Mouse (Mus musculus): Measurements from ENCODE around the gene Arfgef2.

Arfgef2 gene

DNA sequence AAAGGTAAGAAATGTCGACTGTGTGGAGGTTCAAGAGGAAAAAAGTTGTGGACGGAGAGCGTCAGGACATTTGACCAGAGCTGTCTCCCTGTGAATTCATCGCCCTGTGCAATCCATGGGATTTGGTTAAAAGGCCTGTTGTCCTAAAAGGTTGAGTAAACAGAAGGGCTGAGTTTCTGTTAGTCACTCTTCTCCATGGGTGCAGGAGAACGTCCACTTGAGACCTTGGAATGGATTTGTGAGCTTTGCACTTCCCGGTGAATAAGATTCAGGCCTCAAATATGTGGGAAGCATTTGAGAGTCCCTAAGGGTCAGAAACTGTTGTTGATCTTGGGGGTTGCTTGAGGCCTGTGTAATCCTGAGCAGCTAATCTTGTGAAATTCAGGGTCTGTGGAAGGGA is 1.4 kb downstream of the Arfgef2 start:
- DNase-seq (ENCODE audit: low read depth) = no peak

DNA sequence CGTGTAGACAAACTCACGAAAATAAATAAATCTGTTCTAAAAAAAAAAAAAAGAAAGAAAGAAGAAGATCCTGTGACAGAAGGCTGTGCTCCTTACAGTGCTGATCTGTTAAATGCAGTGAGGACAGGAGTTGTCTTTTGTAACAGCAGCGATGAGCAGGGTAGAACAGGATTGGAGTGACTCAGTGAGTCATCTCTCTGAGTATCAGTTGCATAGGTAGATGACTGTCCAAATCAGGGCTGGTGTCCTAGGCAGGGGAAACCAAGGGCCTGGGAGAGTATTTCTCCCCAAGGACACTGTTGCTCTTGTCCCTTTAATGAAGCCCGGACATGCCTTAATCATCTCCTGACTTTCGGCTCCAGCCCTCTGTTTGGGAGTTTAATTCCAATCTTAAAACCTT is 4.1 kb downstream of the Arfgef2 start:
- DNase-seq (ENCODE audit: low read depth) = no peak

DNA sequence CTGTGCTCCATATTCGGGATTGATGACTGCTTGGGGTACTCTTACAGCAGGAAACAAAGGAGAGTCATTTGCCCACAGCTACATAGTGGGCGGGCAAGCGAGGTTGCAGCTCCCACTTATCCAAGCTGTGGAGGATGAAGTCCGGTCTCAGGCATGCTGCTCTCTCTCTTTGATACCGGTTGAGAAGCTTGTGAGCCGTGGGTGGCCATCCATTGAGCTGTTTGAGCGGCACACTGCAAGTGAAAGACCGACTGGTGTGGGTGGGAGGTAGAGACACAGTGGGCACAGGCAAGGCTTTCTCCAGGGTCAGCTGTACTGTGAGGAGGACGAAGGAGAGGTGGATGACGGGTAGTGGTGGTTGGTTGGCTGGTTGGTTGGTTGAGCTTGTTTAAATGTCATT is 5.4 kb downstream of the Arfgef2 start:
- DNase-seq (ENCODE audit: low read depth) = no peak

DNA sequence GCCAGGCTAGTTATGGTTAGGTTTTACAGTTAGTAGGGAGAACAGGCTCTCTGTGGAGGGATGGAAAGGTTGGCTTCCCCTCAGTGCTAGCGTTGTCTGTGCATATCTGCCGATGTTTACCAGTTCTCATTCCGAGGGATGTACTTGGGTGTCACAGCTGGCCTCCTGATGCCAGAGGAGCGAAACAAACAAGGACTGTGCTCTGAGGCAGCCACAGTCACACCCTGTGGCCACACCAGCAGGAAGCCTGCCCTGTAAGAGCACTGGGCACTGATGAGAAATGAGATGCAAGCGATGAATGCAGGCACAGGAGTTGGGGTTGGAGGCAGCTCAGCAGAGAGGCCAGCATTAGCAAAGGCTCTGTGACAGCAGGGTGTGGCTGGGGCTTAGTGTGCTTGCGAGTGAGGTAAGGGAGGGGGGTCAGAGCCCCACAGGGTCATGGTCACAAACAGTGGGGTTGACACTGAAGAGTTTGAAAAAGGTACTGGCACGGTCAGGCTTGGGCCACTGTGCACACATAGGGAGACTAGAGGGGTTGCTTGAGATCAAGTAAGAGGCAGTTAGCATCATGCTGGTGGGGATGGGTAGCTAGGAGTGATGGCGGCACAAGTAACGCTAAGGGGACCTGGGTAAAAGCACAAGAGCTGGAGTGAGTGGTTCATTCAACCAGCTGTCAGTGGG is 13.2 kb downstream of the Arfgef2 start:
- DNase-seq (ENCODE audit: low read depth) = no peak

DNA sequence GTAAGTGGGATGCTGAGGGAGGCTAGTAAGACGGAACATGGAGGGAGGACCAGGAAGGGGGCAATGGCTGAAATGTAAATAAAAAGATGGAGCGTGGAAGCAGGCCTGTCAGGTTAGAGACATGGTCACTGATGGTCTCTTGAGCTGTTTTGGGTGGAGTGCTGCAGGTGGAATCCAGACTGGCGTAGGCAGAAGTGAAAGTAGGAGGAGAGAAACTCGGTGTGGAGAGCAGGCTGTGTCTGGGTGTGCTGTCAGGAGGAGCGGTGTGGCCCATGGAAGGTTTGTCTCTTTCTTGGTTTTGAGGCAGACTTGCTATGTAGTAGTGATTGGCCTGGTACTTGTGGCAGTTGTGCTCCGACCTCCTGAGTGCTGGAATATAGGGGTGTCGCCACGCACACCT is 14.5 kb downstream of the Arfgef2 start:
- DNase-seq (ENCODE audit: low read depth) = no peak

DNA sequence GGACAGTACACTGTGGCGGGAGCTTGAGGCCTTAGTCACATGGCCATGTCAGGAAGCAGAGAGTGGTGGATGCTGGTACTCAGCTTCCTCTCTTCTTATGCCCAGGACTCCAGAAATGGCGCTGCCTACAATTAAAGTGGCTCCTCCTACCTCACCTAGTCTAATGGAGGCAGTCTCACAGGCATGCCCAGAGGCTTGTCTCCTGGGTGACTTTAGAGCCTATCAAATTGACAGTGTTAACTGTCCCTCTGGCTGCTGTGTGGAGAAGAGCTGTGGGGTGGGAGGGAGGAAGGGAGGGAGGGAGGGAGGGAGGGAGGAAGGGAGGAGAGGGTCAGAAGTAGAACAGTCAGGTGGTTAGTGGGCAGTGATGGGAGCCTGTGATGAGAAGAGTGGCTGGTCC is 15.5 kb downstream of the Arfgef2 start:
- DNase-seq (ENCODE audit: low read depth) = peak; percentile 40

DNA sequence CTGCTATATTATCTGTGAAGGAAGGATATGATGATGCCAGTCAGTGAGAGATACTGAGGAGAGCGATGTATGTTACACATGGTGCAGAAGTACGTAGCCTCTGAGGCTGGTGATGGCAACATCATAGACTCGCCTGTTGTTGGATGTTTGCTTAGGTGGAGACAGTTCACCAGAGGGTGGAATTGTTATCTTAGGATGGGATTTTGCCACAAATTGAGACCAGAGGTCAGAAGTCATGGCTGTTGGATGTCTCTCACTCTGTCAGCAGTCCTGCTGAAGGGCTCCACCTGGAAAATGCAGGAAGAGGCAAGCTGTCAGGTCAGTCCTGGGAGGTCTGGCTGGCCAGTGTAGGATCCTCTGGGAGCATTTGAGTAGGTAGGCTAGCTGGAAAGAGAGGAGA is 16.0 kb downstream of the Arfgef2 start:
- no peak for DNase-seq (ENCODE audit: low read depth)

DNA sequence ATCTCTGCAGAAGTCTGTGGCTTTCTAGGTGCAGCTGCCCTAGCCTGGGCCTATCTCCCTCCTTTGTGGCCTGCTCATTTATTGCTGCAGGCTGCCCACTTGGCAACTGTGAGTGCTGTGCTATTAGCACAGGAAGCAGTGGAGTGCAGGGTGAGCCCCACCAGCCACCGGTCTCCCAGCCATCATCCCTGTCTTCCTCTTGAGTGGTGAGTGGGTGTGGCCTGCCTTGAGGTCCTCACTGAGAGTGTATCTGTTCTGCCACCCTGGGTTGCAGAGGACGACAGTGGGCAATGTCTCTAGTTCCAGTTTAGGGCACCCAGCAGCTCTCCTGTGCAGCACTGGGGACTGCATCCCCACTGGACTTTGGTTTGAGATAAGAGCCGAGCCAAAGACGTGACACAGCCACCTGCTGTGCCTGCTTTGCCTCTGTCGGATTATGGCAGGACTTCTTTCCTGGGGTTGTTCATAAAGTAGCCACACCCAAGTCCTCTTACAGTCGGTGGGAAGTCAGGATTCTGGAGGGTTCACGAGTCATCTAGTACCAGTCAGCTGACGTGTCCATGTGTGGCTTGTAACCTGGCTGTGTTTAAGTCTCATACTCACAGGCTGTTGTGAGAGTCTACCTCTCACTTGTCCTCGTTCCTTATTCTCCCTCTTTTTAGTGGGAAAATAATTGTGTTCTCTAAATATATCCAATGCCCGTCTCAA is 16.9 kb downstream of the Arfgef2 start:
- DNase-seq (ENCODE audit: low read depth) = peak; percentile 42

DNA sequence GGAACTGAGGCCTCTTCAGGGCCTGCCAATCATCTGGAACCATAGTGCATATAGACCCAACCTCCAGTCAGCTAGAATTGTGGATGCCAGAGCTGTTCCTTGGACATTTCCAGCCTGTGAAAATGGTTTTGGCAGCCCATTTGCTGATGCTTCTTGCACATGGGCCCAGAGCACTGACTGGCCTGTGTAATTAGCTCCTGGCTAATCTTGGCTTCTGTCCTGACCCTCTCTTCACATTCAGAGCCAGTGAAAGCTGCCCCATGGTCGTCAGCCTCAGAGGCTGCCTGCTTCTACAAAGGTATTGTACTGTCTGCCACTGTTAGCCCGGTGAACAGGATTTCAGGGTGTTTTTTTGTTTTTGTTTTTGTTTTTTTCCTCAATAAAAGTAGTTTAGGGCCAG is 17.5 kb downstream of the Arfgef2 start:
- DNase-seq (ENCODE audit: low read depth) = no peak

DNA sequence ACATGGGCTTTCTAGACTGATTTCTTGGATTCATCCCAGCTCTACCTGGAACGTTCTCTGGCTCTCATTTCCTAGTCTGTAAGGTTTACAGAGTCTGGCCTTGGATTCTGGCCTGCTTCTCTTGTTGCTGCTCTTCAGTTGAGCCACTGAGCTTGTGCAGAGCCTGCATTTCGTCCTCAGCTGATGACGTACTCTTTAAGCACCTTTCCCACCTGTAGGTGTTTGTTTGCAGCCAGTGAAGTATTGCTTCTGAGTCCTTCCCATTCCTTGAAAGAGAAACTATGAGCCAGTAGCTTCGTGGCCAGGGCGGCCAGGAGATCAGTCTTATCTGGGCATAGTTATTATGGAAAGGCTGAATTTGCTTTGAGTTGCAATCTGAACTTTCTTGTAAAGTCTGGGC is 19.0 kb downstream of the Arfgef2 start:
- DNase-seq (ENCODE audit: low read depth) = no peak

DNA sequence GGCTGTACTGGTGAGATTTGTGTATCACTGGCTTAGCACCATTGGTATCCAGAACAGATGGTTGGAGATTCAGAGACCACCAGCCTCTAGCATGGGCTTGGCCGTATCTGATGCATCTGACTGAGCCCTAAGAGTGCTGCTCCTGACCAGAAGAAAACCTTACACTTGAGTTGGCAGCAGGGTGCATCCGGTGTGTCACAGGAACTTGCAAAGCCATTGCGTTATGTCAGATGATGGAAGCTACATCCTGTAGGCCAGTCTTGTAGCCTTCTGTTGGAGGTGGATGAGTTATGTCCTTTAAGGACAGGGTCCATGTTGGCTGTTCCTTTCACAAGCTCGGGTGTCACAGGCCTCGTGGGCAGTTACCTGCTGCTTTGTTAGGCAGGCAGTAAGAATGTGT is 19.6 kb downstream of the Arfgef2 start:
- DNase-seq (ENCODE audit: low read depth) = peak; percentile 56

DNA sequence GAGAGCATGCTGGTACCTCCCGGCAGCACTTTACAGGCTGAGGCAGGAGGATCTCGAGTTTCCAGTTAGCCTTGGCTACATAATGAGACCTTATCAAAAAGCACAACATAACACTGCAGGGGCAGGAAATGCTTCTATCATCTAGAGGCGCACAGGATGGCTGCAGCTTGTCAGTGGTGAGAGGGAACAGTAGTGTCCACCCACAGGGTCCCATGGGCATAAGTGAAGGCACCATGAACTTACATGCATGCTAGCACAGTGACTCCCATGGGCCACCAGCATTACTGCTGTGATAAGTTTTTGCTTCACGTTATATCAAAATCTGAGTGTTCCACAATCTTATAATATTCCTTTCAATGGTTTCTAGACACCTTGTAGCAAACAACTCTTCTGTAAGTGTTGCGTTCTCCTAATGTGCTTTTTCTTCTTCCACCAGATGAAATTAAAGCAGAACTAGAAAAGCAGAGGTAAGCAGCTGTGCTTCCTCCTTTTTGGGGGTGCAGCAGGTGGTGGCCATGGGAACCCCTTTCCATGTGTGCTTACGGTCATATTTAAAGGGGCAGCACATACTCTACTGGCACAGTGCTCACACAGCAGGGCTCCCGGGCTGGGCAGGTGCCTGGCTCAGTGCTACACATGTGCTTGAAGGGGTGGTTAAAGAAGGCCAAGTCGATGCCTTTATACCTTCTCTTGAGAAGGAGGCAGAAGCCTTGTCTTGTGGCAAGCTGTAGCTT is 21.3 kb downstream of the Arfgef2 start:
- DNase-seq (ENCODE audit: low read depth) = no peak

DNA sequence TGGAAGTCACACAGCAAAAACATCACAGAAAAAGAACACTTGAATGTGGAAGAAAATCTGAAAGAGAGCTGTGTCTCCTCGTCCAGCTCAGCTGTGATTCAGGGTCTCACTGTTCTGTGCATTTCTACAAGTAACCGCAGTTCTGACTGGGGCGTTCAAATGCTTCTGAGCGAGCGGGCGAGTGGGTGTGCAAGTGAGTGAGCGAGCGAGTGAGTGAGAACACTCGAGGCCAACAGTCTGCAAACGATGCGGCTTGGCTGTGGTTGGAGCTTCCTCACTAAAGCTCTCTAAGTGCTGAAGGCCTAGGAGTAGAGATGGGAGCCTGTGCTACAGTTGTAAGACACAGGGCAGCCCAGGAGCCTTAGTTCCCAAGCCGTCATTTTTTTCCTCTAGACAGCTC is 22.9 kb downstream of the Arfgef2 start:
- DNase-seq (ENCODE audit: low read depth) = no peak

DNA sequence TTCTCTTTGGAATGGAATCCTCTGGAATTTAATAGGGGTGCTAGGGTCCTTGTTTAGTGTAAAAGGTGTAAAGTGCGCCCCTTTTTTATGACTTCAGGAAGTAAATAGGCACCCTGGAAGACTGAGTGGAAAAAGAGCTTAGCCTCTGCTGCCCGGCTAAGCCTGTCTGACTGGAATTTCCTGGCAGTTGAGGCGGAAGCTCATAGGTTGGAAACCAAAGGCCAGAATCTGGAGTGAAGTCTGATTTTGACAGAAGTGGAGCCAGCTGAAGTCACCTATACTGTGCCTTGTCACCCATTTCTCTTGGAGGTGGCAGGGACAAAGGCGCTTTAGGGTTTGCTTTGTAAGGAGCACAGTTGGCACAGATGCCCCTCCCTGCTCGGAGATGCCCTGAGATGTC is 25.0 kb downstream of the Arfgef2 start:
- no peak for DNase-seq (ENCODE audit: low read depth)

DNA sequence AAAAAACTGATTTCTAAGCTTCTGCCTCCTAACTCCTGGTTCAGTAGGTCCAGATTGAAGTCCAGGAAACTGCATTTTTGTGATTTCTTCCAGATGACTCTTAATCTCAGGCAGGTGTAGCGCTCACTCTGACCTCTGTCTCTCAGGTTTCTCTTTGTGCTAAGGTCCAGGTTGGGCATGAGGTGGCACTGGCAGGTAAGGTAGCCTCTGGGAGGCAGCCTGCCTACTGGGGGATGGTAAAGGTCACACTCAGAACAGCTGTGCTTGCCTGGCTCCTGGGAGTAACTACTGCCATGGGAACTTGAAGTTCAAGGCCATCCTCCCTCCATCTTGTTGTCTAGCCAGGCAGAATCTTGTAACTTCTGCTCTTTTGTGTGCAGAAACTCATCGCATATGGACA is 28.7 kb downstream of the Arfgef2 start:
- DNase-seq (ENCODE audit: low read depth) = no peak

DNA sequence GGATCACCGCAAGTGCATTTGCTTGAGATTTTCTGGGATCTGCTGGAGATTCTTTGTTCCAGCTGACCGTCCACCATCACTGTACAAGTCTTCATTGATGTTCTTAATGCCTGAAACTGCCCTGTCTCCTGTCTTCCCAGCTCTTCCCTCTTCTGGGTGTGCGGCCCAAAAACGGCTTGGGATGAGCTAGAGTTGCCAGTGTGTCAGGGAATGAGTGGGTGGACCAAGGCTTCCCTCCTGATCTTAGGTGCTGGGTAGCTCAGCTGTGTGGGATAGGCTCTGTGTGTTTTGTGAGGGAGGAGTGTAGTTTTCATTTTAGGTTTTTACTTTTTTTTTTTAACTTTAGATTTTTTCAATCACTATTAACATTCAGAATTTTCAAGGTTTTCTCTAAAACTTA is 29.4 kb downstream of the Arfgef2 start:
- no peak for DNase-seq (ENCODE audit: low read depth)

DNA sequence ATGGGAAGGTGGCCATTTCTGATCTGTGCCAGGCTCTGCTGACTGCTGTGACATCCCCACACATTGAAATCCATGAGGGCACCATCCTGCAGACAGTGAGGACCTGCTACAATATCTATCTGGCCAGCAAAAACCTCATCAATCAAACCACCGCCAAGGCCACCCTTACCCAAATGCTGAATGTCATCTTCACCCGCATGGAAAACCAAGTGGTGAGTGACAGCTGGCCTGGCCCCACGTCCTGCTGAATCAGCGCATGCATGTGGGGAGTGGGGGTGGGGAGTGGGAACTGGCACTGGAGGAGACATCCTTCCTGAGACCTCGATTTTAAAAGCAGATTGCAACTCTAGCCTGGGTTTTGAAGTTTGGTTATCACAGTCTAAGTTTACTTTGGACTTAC is 30.2 kb downstream of the Arfgef2 start:
- no peak for DNase-seq (ENCODE audit: low read depth)

DNA sequence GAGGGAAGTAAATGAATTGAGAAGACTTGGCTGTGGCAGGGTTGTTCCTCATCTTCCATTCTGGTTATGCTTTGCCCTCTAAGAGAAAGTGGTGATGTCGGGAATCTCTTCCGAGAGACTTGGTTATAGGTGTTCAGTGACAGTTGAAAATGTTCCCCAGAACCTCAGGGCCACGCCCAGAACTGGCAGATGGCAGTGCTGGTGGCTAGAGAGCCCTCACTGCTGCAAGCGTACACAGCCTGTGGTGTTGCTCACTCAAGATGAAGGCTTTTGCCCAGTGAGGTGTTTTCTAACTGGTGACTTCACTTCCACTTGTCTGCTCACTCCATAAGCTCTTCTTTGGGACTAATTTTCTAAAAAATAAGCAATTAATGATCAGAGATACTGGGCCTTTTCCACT is 36.4 kb downstream of the Arfgef2 start:
- DNase-seq (ENCODE audit: low read depth) = no peak

DNA sequence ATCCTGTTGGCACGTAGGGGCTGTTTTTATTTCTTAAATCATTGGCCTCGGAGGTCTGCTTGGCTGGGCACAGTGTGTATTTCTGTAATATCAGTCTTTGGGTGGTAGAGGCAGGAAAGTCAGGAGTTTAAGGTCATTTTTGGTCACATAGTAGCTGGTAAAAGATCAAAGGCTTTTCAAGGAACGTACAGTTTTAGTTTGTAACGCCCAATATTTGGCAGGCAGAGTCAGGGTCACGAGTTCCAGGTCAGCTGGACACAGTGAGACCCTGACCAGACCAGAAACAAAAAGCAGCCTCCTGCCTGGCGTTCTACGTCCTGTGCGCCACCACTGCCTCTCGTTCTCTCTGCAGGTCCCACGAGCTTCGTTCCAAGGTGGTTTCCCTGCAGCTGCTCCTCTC is 45.3 kb downstream of the Arfgef2 start:
- DNase-seq (ENCODE audit: low read depth) = no peak

DNA sequence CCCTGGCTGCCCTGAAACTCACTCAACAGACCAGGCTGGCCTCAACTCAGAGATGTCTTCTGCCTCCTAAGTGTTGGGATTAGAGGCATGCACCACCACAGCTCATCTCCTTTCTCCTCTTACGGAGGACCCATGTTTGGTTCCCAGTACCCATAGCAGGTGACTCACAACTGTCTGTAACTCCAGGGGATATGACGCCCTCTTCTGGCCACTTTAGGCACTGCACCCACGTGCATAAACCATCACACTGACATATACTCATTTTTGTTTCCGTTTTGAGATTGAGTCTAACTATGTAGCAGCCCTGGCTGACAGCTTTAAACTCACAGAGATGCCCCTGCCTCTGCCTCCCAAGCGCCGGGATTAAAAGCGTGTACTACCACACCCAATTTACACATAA is 46.9 kb downstream of the Arfgef2 start:
- DNase-seq (ENCODE audit: low read depth) = peak; percentile 9

DNA sequence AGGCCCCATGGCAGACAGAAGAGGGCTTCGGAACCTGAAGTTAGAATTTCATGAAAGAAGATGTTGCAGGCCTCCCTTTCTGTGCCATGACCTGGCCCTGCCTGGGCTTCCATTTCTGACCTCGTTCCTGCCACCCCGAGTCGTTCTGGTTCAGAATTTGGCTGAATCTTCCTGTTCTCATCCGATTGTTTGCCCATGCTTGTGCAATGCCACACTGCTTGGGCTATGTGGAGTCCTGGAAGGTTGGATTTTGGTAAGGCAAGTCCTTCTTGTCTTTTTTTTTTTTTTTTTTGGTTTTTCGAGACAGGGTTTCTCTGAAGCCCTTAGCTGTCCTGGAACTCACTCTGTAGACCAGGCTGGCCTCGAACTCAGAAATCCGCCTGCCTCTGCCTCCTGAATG is 50.4 kb downstream of the Arfgef2 start:
- no peak for DNase-seq (ENCODE audit: low read depth)

DNA sequence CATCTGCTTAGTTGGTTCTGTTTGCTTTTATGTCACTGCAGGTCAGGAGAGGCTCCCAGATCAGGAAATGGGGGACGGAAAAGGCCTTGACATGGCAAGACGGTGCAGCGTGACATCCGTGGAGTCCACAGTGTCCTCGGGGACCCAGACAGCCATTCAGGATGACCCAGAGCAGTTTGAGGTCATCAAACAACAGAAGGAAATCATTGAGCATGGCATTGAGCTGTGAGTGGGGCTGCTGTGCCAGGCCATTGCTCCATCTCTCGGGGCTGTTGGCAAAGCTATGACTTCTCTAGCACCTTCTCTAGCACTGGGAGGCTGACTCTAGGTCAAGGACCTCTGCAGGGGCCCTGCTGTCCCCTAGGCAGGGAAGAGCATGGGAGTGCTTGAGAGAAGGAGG is 51.0 kb downstream of the Arfgef2 start:
- DNase-seq (ENCODE audit: low read depth) = no peak

DNA sequence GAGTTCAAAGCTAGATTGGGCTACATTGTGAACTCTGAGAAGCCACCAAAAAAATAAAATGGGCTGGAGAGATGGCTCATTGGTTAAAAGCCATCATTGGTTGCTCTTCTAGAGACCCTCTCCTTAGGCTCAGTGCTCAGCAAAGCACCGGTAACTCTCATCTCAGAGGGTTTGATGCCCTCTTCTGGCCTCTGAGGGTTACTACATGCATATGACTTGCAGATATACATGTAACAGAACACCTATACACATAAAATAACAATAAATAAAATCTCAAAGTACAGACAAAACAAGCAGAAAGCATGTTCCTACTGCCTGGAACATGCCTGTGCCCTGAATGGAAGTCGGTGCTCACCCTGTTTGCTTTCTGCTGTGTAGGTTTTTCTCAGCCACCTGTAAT is 51.7 kb downstream of the Arfgef2 start:
- DNase-seq (ENCODE audit: low read depth) = peak; percentile 67
